Mouse (Mus musculus) erythroblast, embryonic 14.5 days (primary cell): ENCODE measurements around the gene St7l. TPM values are rescaled to one million over a fixed set of nuclear protein-coding genes. Genes with fewer than 3 reads are reported as not detected.

Source experiments
- H3K27me3 ChIP-seq: 2 replicates; pipeline ENCODE4 v1.6.1; 2012; ENCODE audit warnings: inconsistent platforms; ENCODE audit not compliant: control insufficient read depth
- H3K36me3 ChIP-seq: 2 replicates; pipeline ENCODE4 v1.6.1; 2012; ENCODE audit warnings: mild to moderate bottlenecking, inconsistent platforms; ENCODE audit not compliant: control insufficient read depth
- H3K4me1 ChIP-seq: 2 replicates; pipeline ENCODE4 v1.6.1; 2012; ENCODE audit warnings: inconsistent platforms; ENCODE audit not compliant: control insufficient read depth
- H3K4me3 ChIP-seq: replicated peaks from 2 replicates; pipeline ENCODE3; 2012; ENCODE audit warnings: moderate library complexity, mild to moderate bottlenecking, inconsistent platforms
- H3K9me3 ChIP-seq: 2 replicates; pipeline ENCODE4 v1.6.1; 2012; ENCODE audit warnings: low read length, inconsistent platforms, mixed read lengths; ENCODE audit not compliant: control insufficient read depth
- GATA1 ChIP-seq: IDR thresholded peaks from 2 replicates; pipeline ENCODE4 v1.6.1; 2012; ENCODE audit warnings: low read length, inconsistent platforms, mixed read lengths
- TAL1 ChIP-seq: IDR thresholded peaks from 3 replicates; pipeline ENCODE4 v1.6.1; 2012; ENCODE audit warnings: low read length, inconsistent platforms, mixed read lengths
- polyA plus RNA-seq: library from polyadenylated mRNA; stranded (reverse); fragments of >175 nt; gene quantifications from 2 replicates; pipeline ENCODE4 v1.2.3, GENCODE M21; 2012

The St7l gene
- polyA plus RNA-seq, 1 experiment = 0.44 TPM

DNA sequence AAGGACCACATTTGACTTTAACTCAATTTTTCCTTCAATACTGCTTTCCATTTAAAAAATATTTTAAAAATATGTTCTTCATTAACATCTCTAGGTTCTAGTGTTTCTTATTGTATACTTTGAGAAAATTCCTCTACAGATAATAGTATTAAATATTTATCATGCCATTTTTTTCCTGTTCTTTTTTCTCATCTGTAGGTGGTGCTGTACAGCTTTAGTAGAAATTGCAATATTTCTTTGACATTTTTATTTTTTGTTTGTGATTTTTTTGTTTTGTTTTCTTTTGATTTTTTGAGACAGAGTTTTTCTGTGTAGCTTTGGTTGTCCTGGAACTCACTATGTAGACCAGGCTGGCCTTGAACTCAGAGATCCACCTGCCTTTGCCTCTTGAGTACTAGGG lies 5.8 kb downstream of the St7l start:
- TF ChIP-seq GATA1 = no peak
- no peak for TF ChIP-seq TAL1
- Histone ChIP-seq H3K4me3 (no peak overlapping the region), H3K27me3 (no peaks in the 10 kb centered on the region), H3K9me3 (no peaks in the 10 kb centered on the region), H3K4me1 (peaks cover 15% of the 10 kb centered on the region), H3K36me3 (peaks cover 54% of the 10 kb centered on the region)

- no peak for TF ChIP-seq GATA1
- no peak for TF ChIP-seq TAL1
- no peak overlapping the region for H3K4me3 ChIP-seq
- peaks cover 2% of the 10 kb centered on the region; the same call in 1 of the 2 replicates for H3K9me3 ChIP-seq
- no peaks in the 10 kb centered on the region for H3K4me1 ChIP-seq
- H3K27me3 ChIP-seq = no peaks in the 10 kb centered on the region
- peaks cover 30% of the 10 kb centered on the region for H3K36me3 ChIP-seq
These were observed 24.8 kb downstream of the St7l start for GRCm38 (mm10) chr3:104888585-104888984.

DNA sequence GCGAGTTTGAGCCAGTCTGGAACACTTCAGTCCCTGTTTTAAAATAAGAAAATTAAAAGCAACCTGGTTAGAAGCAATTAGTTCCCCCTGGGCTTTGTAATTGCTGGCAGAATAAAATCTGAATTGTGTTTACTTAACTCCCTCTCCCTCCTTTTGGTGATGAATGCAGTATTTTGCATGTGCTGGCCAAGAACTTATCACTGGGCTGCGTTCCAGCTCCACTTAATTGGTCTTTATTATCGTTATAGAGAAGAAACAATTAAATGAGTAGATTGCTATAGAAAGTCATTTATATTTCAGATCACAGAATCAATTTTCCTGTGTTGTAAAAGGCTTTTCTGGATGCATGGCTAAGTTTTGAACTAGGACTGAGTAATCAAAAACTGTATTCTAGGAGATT lies 32.3 kb downstream of the St7l start:
- TF ChIP-seq TAL1 = no peak
- no peak overlapping the region for H3K4me3 ChIP-seq
- H3K4me1 ChIP-seq = no peaks in the 10 kb centered on the region
- H3K27me3 ChIP-seq = no peaks in the 10 kb centered on the region
- H3K9me3 ChIP-seq = no peaks in the 10 kb centered on the region
- H3K36me3 ChIP-seq = peaks cover 43% of the 10 kb centered on the region

DNA sequence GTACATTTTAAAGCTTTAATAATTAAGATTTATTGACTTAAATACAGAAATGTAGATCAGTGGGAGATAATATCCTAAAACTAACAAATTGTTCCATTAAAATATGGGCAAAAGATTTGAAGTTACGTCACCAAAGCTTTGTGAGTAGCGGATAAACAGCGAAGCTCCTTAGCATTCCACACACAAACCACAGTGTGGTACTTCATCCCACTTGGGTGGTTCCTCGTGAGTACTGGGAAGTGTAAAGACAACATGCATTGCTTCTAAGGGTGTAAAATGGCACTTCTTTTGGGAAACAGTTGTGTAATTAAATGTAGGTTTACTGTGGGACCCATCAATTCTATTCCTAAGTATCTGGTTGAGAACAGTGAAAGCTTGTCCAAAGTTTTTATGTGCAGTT lies 37.3 kb downstream of the St7l start:
- Histone ChIP-seq H3K36me3 (peaks cover 30% of the 10 kb centered on the region), H3K27me3 (no peaks in the 10 kb centered on the region), H3K4me3 (no peak overlapping the region), H3K9me3 (no peaks in the 10 kb centered on the region), H3K4me1 (no peaks in the 10 kb centered on the region)
- TF ChIP-seq GATA1 (no peak), TAL1 (no peak)

- Histone ChIP-seq H3K36me3 (peaks cover 11% of the 10 kb centered on the region), H3K4me1 (no peaks in the 10 kb centered on the region), H3K9me3 (no peaks in the 10 kb centered on the region), H3K4me3 (no peak overlapping the region), H3K27me3 (no peaks in the 10 kb centered on the region)
- TF ChIP-seq GATA1 = no peak
- TF ChIP-seq TAL1 = no peak
These were observed 41.6 kb downstream of the St7l start for GRCm38 (mm10) chr3:104905389-104905788.

GRCm38 (mm10) chr3:104906007-104906406 lies 42.2 kb downstream of the St7l start:
- Histone ChIP-seq H3K9me3 (no peaks in the 10 kb centered on the region), H3K4me1 (no peaks in the 10 kb centered on the region), H3K27me3 (no peaks in the 10 kb centered on the region), H3K36me3 (peaks cover 14% of the 10 kb centered on the region), H3K4me3 (no peak overlapping the region)
- no peak for TF ChIP-seq GATA1

GRCm38 (mm10) chr3:104909195-104909594 lies 45.4 kb downstream of the St7l start:
- TF ChIP-seq GATA1 (no peak), TAL1 (no peak)
- H3K27me3 ChIP-seq = no peaks in the 10 kb centered on the region
- H3K4me1 ChIP-seq = no peaks in the 10 kb centered on the region
- no peak overlapping the region for H3K4me3 ChIP-seq
- no peaks in the 10 kb centered on the region for H3K9me3 ChIP-seq
- H3K36me3 ChIP-seq = peaks cover 17% of the 10 kb centered on the region

GRCm38 (mm10) chr3:104914986-104915385 lies 51.2 kb downstream of the St7l start:
- Histone ChIP-seq H3K4me1 (no peaks in the 10 kb centered on the region), H3K27me3 (no peaks in the 10 kb centered on the region), H3K9me3 (no peaks in the 10 kb centered on the region), H3K36me3 (peaks cover 11% of the 10 kb centered on the region), H3K4me3 (no peak overlapping the region)
- TF ChIP-seq GATA1 (no peak), TAL1 (no peak)

DNA sequence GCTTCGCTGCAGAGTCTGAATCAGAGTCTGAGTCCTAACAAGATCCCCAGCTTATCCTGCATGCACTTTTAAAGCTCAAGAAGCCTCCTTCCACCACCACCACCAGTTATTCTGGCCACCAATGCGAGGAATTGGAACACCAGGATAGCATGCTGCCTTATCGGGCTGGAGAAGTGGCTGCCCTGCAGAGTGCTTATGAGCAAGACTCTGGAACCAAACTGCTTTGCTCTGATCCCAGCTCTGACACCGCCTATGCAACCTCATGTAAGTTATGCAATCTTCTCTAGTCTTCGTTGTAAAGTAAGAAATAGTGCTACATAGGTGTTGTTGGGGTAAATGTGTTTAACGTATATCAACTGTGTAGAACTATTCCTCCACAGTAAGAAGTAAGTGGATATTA lies 65.6 kb downstream of the St7l start:
- Histone ChIP-seq H3K9me3 (no peaks in the 10 kb centered on the region), H3K36me3 (peaks cover 20% of the 10 kb centered on the region), H3K4me1 (no peaks in the 10 kb centered on the region), H3K27me3 (no peaks in the 10 kb centered on the region), H3K4me3 (no peak overlapping the region)
- TF ChIP-seq GATA1 (no peak), TAL1 (no peak)

- Histone ChIP-seq H3K9me3 (no peaks in the 10 kb centered on the region), H3K36me3 (peaks cover 3% of the 10 kb centered on the region; the same call in 1 of the 2 replicates), H3K4me1 (peaks cover 2% of the 10 kb centered on the region), H3K4me3 (no peak overlapping the region), H3K27me3 (no peaks in the 10 kb centered on the region)
- TF ChIP-seq TAL1 (no peak), GATA1 (no peak)
These were observed 74.0 kb downstream of the St7l start for GRCm38 (mm10) chr3:104937728-104938305.
